Mouse (Mus musculus): ENCODE measurements around the gene Me1. TPM values are rescaled to one million over a fixed set of nuclear protein-coding genes. Genes with fewer than 3 reads are reported as not detected.
A peak's percentile ranks its signal among the peaks of the same experiment; 100 is the strongest.

Gene Me1
- polyA plus RNA-seq, 1 experiment from 2014 or later = 9.9 TPM

DNA sequence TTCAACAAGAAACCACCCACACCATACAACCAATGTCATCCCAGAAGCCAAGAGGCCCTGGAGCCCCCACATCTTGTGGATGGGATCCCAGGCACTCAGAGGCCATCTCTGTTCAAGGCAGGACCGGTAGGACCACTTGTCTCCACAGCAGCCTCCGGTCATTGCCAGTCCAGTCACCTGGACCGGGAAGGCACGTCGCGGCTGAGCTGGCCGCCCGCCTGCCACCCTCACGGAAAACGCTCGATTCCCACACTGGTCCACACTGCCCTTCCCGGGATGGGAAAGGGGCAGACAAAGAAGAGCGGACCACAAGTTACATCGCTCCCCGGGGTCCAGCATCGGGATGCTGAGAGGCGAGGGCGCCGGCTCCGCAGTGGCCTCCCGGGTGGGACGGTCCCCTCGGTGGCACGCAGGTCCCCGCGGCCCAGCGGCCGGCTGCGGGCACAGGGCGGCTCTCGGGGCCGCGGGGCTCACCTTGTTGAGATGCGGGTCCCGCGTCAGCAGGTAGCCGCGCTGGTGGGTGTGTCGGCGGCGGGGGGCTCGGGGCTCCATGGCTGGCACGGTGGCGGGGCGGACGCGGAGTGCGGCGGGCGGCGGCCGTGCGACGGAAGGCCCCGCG, 445 bp downstream of the Me1 start:
- DNase-seq (ENCODE audit: low spot score) = peak; percentile 66
- H3K9me3 ChIP-seq (replicated peaks) = no peaks in the 10 kb centered on the region
- whole genome bisulfite sequencing = 1% methylated on average over 56 of the region's 56 CpGs
- H3K4me3 ChIP-seq = peak overlapping the region; percentile 81
- peaks cover 10% of the 10 kb centered on the region for H3K4me1 ChIP-seq
- H3K27ac ChIP-seq (replicated peaks) = peak overlapping the region; percentile 85
- H3K36me3 ChIP-seq = no peaks in the 10 kb centered on the region
- H3K27me3 ChIP-seq (ENCODE audit: low read depth, poor library complexity, severe bottlenecking) = peaks cover 23% of the 10 kb centered on the region

DNA sequence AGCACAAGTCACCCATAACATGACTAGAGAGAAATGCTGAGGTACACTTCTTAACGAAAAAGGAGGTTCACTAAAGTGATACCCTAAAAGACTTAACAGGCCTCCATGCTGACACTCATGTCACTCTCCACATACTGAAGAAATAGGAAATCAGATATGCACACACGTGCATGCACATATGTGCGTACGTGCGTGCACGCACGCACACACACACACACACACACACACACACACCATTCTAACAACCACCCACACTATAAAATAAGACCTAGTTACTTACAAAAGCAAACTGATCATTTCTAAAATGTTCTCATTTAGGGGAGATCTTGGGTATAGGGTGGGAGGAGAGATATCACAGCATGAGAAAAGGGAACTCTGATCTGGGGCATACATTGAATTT, 1.1 kb downstream of the Me1 start:
- Histone ChIP-seq H3K36me3 (no peaks in the 10 kb centered on the region), H3K4me1 (peaks cover 10% of the 10 kb centered on the region), H3K9me3 (replicated peaks) (no peaks in the 10 kb centered on the region), H3K27me3 (ENCODE audit: low read depth, poor library complexity, severe bottlenecking) (peaks cover 23% of the 10 kb centered on the region), H3K4me3 (0 out of 2 replicates have a peak overlapping the region, but pooled peaks have one; percentile 81), H3K27ac (replicated peaks) (no peak overlapping the region)
- 92% methylated on average over 7 of the region's 7 CpGs for WGBS
- no peak for DNase-seq (ENCODE audit: low spot score)

DNA sequence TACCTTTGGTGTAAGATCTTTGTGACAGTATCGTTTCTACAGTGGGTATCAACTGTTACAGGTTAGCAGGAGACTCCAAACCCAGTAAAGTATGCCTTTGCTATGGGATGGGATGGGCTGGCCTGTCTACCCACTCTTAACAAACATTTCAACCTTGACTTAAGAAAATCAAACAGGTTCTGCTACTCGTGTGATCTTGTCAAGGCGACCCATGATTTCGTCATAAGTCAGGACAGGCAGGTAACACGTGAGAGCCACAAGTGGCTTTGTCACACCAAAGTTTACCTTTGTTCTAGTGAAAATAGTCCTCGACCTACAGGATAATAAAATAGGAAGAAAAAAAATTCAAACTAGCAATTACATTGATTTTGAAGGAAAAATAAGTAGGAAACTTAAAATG, 1.8 kb downstream of the Me1 start:
- DNase-seq (ENCODE audit: low spot score) = no peak
- Histone ChIP-seq H3K27me3 (ENCODE audit: low read depth, poor library complexity, severe bottlenecking) (peaks cover 23% of the 10 kb centered on the region), H3K4me3 (no peak overlapping the region), H3K4me1 (peaks cover 10% of the 10 kb centered on the region), H3K27ac (replicated peaks) (no peak overlapping the region), H3K36me3 (no peaks in the 10 kb centered on the region), H3K9me3 (replicated peaks) (no peaks in the 10 kb centered on the region)
- WGBS = 95% methylated on average over 6 of the region's 6 CpGs

DNA sequence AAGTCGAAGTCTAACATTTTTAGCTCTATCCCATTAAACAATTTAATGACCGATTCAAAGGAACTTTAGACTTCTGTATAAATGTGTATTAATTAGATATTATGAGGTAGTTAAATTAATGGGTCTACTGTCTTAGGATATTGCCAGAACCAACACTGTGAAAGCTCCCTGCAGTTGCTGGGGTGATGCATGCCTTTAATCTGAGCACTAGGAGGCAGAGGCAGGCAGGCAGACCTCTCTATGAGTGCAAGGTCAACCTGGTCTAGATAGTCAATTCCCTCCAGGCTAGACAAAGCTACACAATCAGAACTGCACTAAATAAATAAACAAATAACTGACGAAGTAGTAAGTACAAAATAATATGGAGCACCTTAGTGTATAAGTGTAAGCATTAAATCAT, 3.1 kb downstream of the Me1 start:
- Histone ChIP-seq H3K27me3 (ENCODE audit: low read depth, poor library complexity, severe bottlenecking) (peaks cover 23% of the 10 kb centered on the region), H3K4me1 (peaks cover 10% of the 10 kb centered on the region), H3K4me3 (no peak overlapping the region), H3K9me3 (replicated peaks) (no peaks in the 10 kb centered on the region), H3K36me3 (no peaks in the 10 kb centered on the region), H3K27ac (replicated peaks) (no peak overlapping the region)
- no peak for DNase-seq (ENCODE audit: low spot score)
- 82% methylated on average over 3 of the region's 3 CpGs for WGBS

DNA sequence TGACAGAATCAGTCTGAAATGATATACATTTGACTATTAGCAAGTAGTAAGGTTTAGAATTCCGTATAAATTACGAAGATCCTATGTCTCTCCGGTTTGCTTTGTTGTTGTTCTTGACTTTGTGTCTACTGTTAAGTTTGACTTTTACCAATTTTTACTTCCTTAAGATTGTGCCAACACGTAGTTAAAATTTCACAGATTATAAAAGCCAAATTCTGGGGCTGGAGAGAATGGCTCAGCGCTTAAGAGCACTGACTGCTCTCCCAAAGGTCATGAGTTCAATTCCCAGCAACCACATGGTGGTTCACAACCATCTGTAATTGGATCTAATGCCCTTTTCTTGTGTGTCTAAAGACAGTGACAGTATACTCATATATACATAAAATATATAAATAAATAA, 3.5 kb downstream of the Me1 start:
- Histone ChIP-seq H3K4me1 (peaks cover 10% of the 10 kb centered on the region), H3K27ac (replicated peaks) (no peak overlapping the region), H3K27me3 (ENCODE audit: low read depth, poor library complexity, severe bottlenecking) (peaks cover 22% of the 10 kb centered on the region), H3K4me3 (no peak overlapping the region), H3K9me3 (replicated peaks) (no peaks in the 10 kb centered on the region), H3K36me3 (no peaks in the 10 kb centered on the region)
- 89% methylated on average over 5 of the region's 5 CpGs for WGBS
- no peak for DNase-seq (ENCODE audit: low spot score)

DNA sequence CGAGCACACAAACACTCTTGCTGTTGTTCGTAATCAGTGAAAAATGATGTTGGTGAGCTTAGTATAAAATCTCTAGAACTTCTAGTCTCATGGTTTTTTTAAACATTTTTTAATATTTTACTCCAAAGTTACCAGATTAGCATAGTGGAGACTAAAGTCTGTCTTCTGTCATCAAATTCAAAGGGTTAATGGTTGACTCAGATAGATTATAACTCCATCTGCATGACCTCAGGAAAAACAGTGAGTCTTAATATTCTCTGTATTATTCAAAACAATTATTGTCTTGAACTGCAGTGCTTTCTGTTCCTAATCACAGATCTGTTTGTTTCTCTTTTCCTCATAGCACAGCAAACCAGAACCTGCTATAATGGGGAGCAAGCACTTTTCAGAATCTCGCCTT, 4.7 kb downstream of the Me1 start:
- H3K4me3 ChIP-seq = no peak overlapping the region
- no peaks in the 10 kb centered on the region for H3K9me3 ChIP-seq (replicated peaks)
- H3K27me3 ChIP-seq (ENCODE audit: low read depth, poor library complexity, severe bottlenecking) = peaks cover 10% of the 10 kb centered on the region
- no peaks in the 10 kb centered on the region for H3K36me3 ChIP-seq
- no peak for DNase-seq (ENCODE audit: low spot score)
- WGBS = 91% methylated on average over 3 of the region's 3 CpGs
- peaks cover 7% of the 10 kb centered on the region for H3K4me1 ChIP-seq
- no peak overlapping the region for H3K27ac ChIP-seq (replicated peaks)

DNA sequence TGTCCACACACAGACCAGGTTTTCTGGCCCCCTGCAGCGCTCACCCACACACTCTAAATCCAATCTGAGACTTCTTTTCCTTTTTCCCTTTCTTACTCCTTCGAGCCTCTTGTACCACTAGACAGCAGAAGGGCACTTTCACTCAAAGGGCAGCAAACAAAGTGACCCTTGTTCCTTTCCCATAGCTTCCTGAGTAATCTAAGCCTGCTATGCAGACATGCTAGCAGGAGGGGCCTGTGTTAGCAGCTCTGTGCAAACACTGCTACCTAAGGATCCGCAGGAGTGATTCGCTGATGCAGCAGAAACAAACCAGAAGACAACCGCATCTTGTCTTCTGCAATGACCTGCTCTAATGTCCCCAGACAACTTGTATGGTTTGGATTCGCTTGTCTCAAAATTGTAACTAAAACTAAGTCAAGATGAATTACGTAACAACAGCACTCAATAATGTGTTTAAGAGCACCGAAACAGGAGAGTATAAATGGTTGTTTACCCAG, 12.0 kb downstream of the Me1 start:
- WGBS = 71% methylated on average over 8 of the region's 8 CpGs
- no peak for DNase-seq (ENCODE audit: low spot score)
- no peaks in the 10 kb centered on the region for H3K36me3 ChIP-seq

DNA sequence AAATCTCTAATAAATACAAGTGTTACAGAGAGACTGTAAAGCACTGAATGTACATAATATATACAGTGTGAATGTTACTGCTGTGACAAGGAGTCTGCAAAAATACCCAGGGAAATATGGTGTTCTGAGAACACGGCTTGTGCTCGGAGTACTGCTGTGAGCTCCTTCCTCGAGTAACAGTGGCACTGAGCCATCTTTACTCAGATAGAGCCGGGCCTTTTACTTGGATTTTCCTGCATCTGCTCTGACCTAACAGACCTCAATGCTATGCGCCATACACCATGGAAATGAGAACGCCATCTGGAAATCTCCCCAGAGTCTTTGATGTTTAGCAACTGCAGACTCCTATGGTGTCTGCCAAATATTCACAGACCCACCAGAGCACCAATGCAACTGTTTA, 12.9 kb downstream of the Me1 start:
- Histone ChIP-seq H3K4me1 (peaks cover 7% of the 10 kb centered on the region), H3K27me3 (ENCODE audit: low read depth, poor library complexity, severe bottlenecking) (no peaks in the 10 kb centered on the region), H3K4me3 (no peak overlapping the region), H3K36me3 (no peaks in the 10 kb centered on the region), H3K9me3 (replicated peaks) (no peaks in the 10 kb centered on the region), H3K27ac (replicated peaks) (no peak overlapping the region)
- 82% methylated on average over 6 of the region's 6 CpGs for WGBS
- no peak for DNase-seq (ENCODE audit: low spot score)

More for the DNA sequence above, 12.0 kb downstream of the Me1 start:
- Histone ChIP-seq H3K27me3 (ENCODE audit: low read depth, poor library complexity, severe bottlenecking) (no peaks in the 10 kb centered on the region), H3K4me1 (peaks cover 7% of the 10 kb centered on the region), H3K4me3 (no peak overlapping the region), H3K27ac (replicated peaks) (0 out of 2 replicates have a peak overlapping the region, but pooled peaks have one; percentile 28), H3K9me3 (replicated peaks) (no peaks in the 10 kb centered on the region)

DNA sequence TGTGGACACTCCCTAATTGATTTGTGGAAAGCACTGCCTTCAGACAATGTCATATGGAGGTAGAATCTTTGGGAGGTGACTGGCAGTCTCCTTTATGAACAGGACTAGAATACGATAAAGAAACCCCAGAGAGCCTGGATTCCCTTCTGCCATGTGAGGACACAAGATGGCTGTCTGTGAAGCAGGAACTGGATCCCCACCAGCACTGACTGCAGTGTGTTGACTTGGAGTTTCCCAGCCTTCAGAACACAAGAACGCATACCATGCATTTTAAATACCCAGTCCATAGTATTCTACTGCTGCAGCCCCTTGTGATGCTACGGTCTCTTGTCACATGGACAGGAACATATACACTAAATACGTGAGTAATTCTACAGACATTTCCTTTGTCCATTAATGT, 13.5 kb downstream of the Me1 start:
- Histone ChIP-seq H3K4me3 (no peak overlapping the region), H3K9me3 (replicated peaks) (no peaks in the 10 kb centered on the region), H3K4me1 (peaks cover 7% of the 10 kb centered on the region), H3K27ac (replicated peaks) (no peak overlapping the region), H3K36me3 (no peaks in the 10 kb centered on the region), H3K27me3 (ENCODE audit: low read depth, poor library complexity, severe bottlenecking) (no peaks in the 10 kb centered on the region)
- DNase-seq (ENCODE audit: low spot score) = no peak
- 92% methylated on average over 4 of the region's 4 CpGs for WGBS

DNA sequence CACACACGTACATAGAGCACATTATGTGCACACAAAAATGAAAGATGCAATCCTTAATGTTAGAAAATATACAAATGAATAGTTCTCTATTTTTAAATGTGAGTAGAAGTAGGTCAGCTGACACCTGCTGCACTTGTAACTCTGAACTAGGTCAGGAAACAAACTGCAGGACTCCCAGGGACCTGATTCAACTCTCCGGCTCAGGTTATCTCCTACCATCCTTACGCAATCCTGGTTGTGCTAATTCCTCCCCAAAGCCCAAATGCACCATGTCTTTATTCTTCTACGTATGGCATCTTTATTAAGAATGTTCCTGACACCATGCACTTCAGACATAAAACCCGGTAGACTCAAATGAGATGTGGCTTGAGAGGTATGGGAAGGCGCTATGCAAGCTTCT, 15.3 kb downstream of the Me1 start:
- WGBS = 94% methylated on average over 6 of the region's 6 CpGs
- Histone ChIP-seq H3K27ac (replicated peaks) (no peak overlapping the region), H3K9me3 (replicated peaks) (no peaks in the 10 kb centered on the region), H3K4me1 (peaks cover 7% of the 10 kb centered on the region), H3K27me3 (ENCODE audit: low read depth, poor library complexity, severe bottlenecking) (no peaks in the 10 kb centered on the region), H3K4me3 (no peak overlapping the region), H3K36me3 (no peaks in the 10 kb centered on the region)
- DNase-seq (ENCODE audit: low spot score) = no peak

DNA sequence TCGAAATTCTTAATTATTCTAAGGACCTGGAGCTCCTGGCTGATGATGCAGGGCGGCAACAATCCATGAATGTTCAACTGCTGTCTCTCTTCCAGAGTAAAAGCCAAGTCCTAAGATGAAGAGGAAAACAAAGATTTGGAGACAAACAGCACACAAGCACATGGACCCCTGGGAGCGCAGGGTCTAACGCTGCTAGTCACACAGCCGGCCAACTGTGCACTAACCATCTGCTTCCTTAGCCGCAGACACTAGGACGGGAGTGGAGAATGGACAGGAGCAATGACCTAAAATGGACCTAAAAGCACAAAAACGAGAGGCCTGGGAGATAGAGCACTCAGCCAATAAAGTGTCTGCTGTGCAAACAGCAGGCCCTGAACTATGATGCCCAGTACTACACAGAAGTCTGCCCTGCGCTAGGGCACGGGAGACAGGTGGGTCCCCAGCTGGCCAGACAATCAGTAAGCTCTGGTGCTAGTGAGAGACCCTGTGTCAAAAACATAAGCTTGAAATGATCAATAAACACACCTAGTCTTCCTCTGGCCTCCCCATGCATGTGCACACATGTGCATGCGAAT, 15.8 kb downstream of the Me1 start:
- H3K27me3 ChIP-seq (ENCODE audit: low read depth, poor library complexity, severe bottlenecking) = no peaks in the 10 kb centered on the region
- 89% methylated on average over 11 of the region's 11 CpGs for WGBS
- no peaks in the 10 kb centered on the region for H3K9me3 ChIP-seq (replicated peaks)
- H3K4me3 ChIP-seq = no peak overlapping the region
- H3K4me1 ChIP-seq = peaks cover 7% of the 10 kb centered on the region
- H3K27ac ChIP-seq (replicated peaks) = no peak overlapping the region
- no peaks in the 10 kb centered on the region for H3K36me3 ChIP-seq
- no peak for DNase-seq (ENCODE audit: low spot score)

DNA sequence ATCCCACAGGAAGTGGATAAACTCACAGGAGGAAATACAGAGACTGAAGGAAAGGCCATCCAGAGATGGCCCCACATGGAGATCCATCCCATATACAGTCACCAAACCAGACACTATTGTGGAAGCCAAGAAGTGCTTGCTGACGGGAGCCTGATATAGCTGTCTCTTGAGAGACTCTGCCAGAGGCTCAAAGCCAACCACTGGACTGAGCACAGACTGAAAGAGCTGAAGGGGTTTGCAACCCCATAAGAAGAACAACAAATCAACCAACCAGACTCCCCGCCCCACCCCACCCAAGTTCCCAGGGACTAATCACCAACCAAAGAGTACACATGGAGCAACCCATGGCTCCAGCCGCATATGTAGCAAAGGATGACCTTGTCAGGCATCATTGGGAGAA, 19.5 kb downstream of the Me1 start:
- H3K9me3 ChIP-seq (replicated peaks) = no peaks in the 10 kb centered on the region
- H3K4me3 ChIP-seq = no peak overlapping the region
- no peaks in the 10 kb centered on the region for H3K27me3 ChIP-seq (ENCODE audit: low read depth, poor library complexity, severe bottlenecking)
- no peaks in the 10 kb centered on the region for H3K4me1 ChIP-seq
- no peaks in the 10 kb centered on the region for H3K36me3 ChIP-seq
- 92% methylated on average over 3 of the region's 3 CpGs for WGBS
- no peak overlapping the region for H3K27ac ChIP-seq (replicated peaks)
- no peak for DNase-seq (ENCODE audit: low spot score)

DNA sequence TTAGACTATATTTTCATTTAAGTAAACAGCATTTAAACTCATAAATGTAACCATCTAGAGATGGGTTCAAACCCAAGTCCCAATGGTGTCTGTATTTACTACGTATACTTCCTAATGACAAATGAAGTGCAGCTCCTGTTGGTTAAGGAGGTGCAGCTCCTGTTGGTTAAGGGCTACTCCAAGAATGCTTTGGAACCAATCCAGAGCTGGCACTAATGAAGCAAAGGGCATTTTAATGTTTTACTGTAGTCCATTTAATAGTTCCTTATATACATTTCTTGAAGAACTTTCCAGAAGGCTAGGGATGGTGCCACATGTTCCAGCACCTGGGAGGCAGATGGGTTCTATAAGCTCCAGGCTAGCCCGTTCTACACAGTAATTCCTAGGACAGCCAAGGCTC, 20.3 kb downstream of the Me1 start:
- DNase-seq (ENCODE audit: low spot score) = no peak
- Histone ChIP-seq H3K27ac (replicated peaks) (no peak overlapping the region), H3K4me1 (no peaks in the 10 kb centered on the region), H3K9me3 (replicated peaks) (no peaks in the 10 kb centered on the region), H3K27me3 (ENCODE audit: low read depth, poor library complexity, severe bottlenecking) (no peaks in the 10 kb centered on the region), H3K4me3 (no peak overlapping the region), H3K36me3 (no peaks in the 10 kb centered on the region)
- 94% methylated on average over 2 of the region's 2 CpGs for WGBS

All from midbrain, embryonic 10.5 days (tissue).